Mouse (Mus musculus): Measurements from ENCODE around the gene Clip3. TPM values are rescaled to one million over a fixed set of nuclear protein-coding genes. Genes with fewer than 3 reads are reported as not detected.

The Clip3 gene
- polyA plus RNA-seq (2014; fragmentation: Nextera tagmentation; extraction: Ambion mirVana): 100 and 102 TPM in 2 replicates

DNA sequence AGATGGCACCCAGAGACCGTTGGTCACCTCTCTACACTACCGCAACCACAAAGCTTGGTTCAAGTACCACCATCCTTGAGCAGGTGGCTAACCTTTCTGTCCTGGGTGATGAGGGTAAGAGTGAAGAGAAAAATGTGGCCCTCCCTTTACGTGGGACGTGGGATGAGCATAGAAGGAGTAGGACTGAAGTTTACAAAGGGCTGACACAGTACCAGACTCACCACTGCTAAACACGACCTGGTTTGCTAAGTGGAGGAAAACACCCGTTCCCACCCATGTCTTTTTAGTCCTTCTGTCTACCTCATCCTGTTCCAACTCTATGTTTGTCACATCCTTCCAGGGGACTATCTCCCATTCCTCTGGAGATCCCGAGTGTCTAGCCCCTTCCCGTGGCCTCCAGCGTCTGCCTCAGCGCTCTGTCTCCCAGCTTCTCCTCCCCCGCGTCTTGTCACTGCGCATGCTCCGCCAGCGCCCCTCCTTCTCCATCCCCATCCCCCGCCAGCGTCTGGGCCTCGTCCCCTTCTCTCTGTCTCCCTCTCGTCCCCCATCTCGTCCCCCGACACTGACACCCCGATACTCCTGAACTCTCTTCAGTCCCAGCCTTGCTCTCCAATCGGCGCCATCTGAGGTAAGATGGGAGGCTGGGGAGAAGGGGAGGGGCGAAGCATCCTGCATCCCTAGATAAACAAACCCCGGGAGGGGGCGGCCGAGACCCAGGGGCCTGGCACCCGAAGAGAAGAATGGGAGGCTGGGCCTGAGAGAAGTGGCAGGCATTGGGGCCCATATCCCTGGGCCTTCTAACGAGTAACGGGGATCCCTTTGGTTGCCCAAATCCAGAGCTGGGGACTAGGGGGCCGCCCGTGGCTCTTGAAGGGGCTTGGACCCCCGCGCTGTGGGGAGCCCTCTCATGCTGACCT is at the start of gene Clip3:
Clip3 (plus strand) TSS at position 514 of the 917 bp plus-strand sequence.
- no peaks in the 10 kb centered on the region for H3K9me3 ChIP-seq (ENCODE audit: control insufficient read depth, low read length)
- ATAC-seq (ENCODE audit: insufficient read depth, low FRiP score, low TSS enrichment) (peak; percentile 76), DNase-seq (ENCODE audit: low spot score) (peak; percentile 87)
- H3K27me3 ChIP-seq (ENCODE audit: control insufficient read depth, insufficient read depth, low read length): no peaks in the 10 kb centered on the region
- peaks cover 2% of the 10 kb centered on the region; the same call in 1 of the 2 replicates for H3K36me3 ChIP-seq (ENCODE audit: control insufficient read depth, insufficient read depth, low read length)
- WGBS: 8% methylated on average over 34 of the region's 35 CpGs
- H3K4me2 ChIP-seq (ENCODE audit: low read depth): peak within 1 kb of the TSS; percentile 74
- H3K4me3 ChIP-seq (ENCODE audit: low read depth, low read length): peak within 1 kb of the TSS; percentile 49
- H3K9ac ChIP-seq (ENCODE audit: low read length): peak within 1 kb of the TSS; percentile 86
- 0 out of 2 replicates have a peak within 1 kb of the TSS, but pooled peaks have one; percentile 2 for H3K27ac ChIP-seq (ENCODE audit: low read depth, low read length)
- H3K4me1 ChIP-seq (ENCODE audit: control insufficient read depth, insufficient read depth, low read length): peaks cover 6% of the 10 kb centered on the region; the same call in 1 of the 2 replicates

DNA sequence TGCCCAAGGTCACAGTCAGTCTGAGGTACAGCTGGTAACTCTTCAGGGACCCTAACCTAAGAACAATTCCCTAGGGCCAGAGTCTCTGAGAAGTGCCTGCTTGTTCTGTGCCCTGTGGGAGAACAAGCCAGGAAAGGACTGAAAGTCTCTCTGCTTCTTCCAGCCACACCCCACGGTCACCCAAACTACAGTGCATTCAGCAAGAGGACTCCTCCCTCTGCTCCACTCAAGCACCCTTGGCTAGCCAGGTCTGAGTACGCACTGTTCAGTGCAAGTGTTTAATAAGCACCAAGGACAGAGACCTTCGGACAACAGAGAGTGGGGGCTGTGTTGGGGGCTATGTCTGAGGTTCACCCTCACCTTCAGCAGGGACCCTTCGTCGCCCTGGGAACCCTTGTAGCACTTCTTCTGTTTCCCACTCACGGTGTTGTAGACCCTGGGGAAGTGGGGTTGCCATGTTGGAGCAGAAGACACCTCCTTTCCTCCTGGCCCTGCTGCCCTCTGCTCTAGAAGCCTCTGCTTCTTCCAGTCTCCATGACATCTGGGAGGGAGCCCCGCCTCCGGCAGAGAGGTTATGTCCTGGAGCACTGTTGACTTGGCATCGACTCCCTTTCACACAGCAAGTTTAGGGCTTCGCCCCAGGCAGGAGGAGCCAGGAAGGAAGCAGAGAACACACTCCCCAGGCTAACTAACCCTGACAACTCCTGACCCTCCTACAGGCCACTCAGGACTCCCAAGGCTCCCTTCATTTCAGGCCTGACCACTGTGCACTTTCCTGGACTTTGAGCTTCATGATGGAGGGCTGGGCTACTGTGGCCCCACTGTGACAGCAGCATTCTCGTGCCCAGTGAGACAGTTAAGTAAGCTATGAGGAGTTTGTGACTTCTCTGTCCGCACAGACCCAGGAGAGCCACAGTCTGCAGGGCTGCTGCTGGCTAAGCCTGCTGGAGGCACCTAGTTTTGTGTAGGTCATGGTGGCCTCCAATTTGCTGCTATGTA is 39.3 kb upstream of the Clip3 start:
- ATAC-seq (ENCODE audit: insufficient read depth, low FRiP score, low TSS enrichment) (no peak), DNase-seq (ENCODE audit: low spot score) (no peak)
- no peaks in the 10 kb centered on the region for H3K9me3 ChIP-seq (ENCODE audit: control insufficient read depth, low read length)
- no peak overlapping the region for H3K27ac ChIP-seq (ENCODE audit: low read depth, low read length)
- H3K4me1 ChIP-seq (ENCODE audit: control insufficient read depth, insufficient read depth, low read length): no peaks in the 10 kb centered on the region
- no peak overlapping the region for H3K4me3 ChIP-seq (ENCODE audit: low read depth, low read length)
- H3K27me3 ChIP-seq (ENCODE audit: control insufficient read depth, insufficient read depth, low read length): no peaks in the 10 kb centered on the region
- no peaks in the 10 kb centered on the region; the same call in 1 of the 2 replicates for H3K36me3 ChIP-seq (ENCODE audit: control insufficient read depth, insufficient read depth, low read length)
- H3K9ac ChIP-seq (ENCODE audit: low read length): no peak overlapping the region
- 83% methylated on average over 12 of the region's 12 CpGs for WGBS
- no peak overlapping the region for H3K4me2 ChIP-seq (ENCODE audit: low read depth)

DNA sequence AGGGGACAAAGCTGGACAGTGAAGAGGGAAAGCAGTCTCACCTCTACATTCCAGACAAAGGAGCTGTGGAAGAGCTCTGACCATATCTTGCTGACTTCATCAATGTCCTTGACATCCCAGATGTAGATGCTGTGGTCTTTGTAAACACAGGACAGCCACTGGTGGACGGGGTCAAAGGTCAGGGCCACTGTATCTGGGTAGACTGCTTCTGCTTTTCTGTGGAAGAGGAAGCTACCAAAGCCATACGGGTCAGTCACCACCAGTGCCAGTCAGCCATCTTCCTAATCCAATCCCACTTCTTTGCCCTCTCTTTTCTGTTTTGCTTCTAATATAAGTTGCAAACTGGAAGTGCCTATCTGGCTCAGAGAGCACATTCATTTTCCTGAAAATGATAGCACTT is 26.5 kb upstream of the Clip3 start:
- ATAC-seq (ENCODE audit: insufficient read depth, low FRiP score, low TSS enrichment) (no peak), DNase-seq (ENCODE audit: low spot score) (no peak)
- Histone ChIP-seq H3K36me3 (ENCODE audit: control insufficient read depth, insufficient read depth, low read length) (peaks cover 5% of the 10 kb centered on the region), H3K27ac (ENCODE audit: low read depth, low read length) (no peak overlapping the region), H3K9ac (ENCODE audit: low read length) (no peak overlapping the region), H3K4me3 (ENCODE audit: low read depth, low read length) (no peak overlapping the region), H3K27me3 (ENCODE audit: control insufficient read depth, insufficient read depth, low read length) (no peaks in the 10 kb centered on the region), H3K4me2 (ENCODE audit: low read depth) (no peak overlapping the region), H3K9me3 (ENCODE audit: control insufficient read depth, low read length) (no peaks in the 10 kb centered on the region), H3K4me1 (ENCODE audit: control insufficient read depth, insufficient read depth, low read length) (no peaks in the 10 kb centered on the region)
- 90% methylated on average over 2 of the region's 2 CpGs for WGBS

DNA sequence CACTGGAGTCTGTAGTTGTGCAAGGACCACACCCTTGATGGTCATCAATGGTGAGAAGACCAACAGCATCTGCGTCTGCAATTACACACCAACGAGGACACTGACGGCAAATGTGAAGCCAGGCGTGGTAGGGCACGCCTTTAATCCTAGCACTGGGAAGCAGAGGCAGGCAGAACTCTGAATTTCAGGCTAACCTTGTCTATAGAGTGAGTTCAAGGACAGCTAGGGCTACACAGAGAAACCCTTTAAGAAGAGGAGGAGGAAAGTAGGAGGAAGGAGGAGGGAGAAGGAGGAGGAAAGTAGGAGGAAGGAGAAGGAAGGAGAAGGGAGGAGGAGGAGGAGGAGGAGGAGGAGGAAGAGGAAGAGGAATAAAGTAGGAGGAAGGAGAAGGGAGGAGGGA is 26.0 kb upstream of the Clip3 start:
- H3K27me3 ChIP-seq (ENCODE audit: control insufficient read depth, insufficient read depth, low read length): no peaks in the 10 kb centered on the region
- H3K4me2 ChIP-seq (ENCODE audit: low read depth): no peak overlapping the region
- H3K4me3 ChIP-seq (ENCODE audit: low read depth, low read length): no peak overlapping the region
- DNase-seq (ENCODE audit: low spot score) (no peak), ATAC-seq (ENCODE audit: insufficient read depth, low FRiP score, low TSS enrichment) (no peak)
- no peak overlapping the region for H3K9ac ChIP-seq (ENCODE audit: low read length)
- no peak overlapping the region for H3K27ac ChIP-seq (ENCODE audit: low read depth, low read length)
- H3K9me3 ChIP-seq (ENCODE audit: control insufficient read depth, low read length): no peaks in the 10 kb centered on the region
- peaks cover 5% of the 10 kb centered on the region for H3K36me3 ChIP-seq (ENCODE audit: control insufficient read depth, insufficient read depth, low read length)
- WGBS: 96% methylated on average over 5 of the region's 5 CpGs
- H3K4me1 ChIP-seq (ENCODE audit: control insufficient read depth, insufficient read depth, low read length): no peaks in the 10 kb centered on the region

DNA sequence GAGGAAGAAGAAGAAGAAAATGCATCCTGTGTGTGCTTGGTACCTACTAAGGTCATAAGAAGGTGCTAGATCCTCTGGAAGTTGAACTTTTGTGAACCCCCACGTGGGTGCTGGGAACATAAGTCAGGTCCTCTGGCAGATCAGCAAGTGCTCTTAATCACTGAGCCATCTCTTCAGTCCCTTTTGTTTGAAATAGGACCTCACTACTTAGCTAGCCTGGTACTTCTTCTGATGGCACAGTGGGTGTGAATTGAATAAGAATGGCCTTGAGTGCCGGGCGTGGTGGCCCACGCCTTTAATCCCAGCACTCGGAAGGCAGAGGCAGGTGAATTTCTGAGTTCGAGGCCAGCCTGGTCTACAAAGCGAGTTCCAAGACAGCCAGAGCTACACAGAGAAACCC is 25.6 kb upstream of the Clip3 start:
- Histone ChIP-seq H3K4me2 (ENCODE audit: low read depth) (no peak overlapping the region), H3K27me3 (ENCODE audit: control insufficient read depth, insufficient read depth, low read length) (no peaks in the 10 kb centered on the region), H3K4me1 (ENCODE audit: control insufficient read depth, insufficient read depth, low read length) (no peaks in the 10 kb centered on the region), H3K9me3 (ENCODE audit: control insufficient read depth, low read length) (no peaks in the 10 kb centered on the region), H3K36me3 (ENCODE audit: control insufficient read depth, insufficient read depth, low read length) (peaks cover 5% of the 10 kb centered on the region), H3K9ac (ENCODE audit: low read length) (no peak overlapping the region), H3K4me3 (ENCODE audit: low read depth, low read length) (no peak overlapping the region), H3K27ac (ENCODE audit: low read depth, low read length) (no peak overlapping the region)
- 84% methylated on average over 7 of the region's 7 CpGs for WGBS
- DNase-seq (ENCODE audit: low spot score): no peak
- no peak for ATAC-seq (ENCODE audit: insufficient read depth, low FRiP score, low TSS enrichment)

DNA sequence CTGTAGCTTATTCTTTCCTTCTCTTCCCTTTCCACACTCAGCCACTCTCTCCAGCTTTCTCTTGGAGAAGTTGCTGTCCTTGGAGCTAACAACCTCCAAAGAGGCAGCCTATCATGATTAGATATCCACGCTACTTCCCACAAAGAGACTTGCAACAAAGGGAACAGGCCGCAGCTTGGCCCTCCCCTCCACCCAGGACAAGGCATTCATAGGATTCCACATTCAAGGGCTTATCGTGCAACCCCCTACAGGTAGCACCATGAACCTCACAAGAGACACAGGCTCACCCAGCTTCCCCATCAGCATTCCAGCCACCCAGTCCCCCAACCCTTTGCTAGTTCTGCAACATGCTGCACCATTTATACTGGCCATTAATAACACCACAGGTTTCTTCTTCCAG is 24.7 kb upstream of the Clip3 start:
- 91% methylated on average over 3 of the region's 3 CpGs for WGBS
- H3K4me3 ChIP-seq (ENCODE audit: low read depth, low read length): no peak overlapping the region
- no peak overlapping the region for H3K9ac ChIP-seq (ENCODE audit: low read length)
- no peak overlapping the region for H3K4me2 ChIP-seq (ENCODE audit: low read depth)
- no peaks in the 10 kb centered on the region for H3K27me3 ChIP-seq (ENCODE audit: control insufficient read depth, insufficient read depth, low read length)
- H3K9me3 ChIP-seq (ENCODE audit: control insufficient read depth, low read length): no peaks in the 10 kb centered on the region
- ATAC-seq (ENCODE audit: insufficient read depth, low FRiP score, low TSS enrichment) (no peak), DNase-seq (ENCODE audit: low spot score) (no peak)
- no peak overlapping the region for H3K27ac ChIP-seq (ENCODE audit: low read depth, low read length)
- H3K36me3 ChIP-seq (ENCODE audit: control insufficient read depth, insufficient read depth, low read length): peaks cover 2% of the 10 kb centered on the region
- no peaks in the 10 kb centered on the region for H3K4me1 ChIP-seq (ENCODE audit: control insufficient read depth, insufficient read depth, low read length)

DNA sequence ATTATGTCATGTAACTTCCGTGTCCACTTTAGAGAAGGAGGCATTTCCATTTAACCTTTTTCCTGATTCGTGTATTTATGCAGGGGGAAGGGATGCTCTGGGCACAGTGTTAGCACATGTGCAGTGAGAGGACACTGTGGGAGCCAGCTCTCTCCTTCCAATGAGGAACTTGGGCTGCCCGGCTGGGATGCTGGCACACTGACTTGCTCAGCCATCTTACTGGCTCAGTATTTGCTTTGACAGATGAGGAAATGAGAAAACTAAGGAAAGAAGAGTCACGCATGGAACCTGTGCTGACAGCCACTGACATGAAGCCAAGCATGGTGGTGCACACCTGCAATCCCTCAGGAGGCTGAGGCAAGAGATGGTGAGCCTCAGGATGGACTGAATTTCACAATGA is 21.9 kb upstream of the Clip3 start:
- Histone ChIP-seq H3K4me3 (ENCODE audit: low read depth, low read length) (no peak overlapping the region), H3K9me3 (ENCODE audit: control insufficient read depth, low read length) (no peaks in the 10 kb centered on the region), H3K4me2 (ENCODE audit: low read depth) (no peak overlapping the region), H3K27ac (ENCODE audit: low read depth, low read length) (no peak overlapping the region), H3K36me3 (ENCODE audit: control insufficient read depth, insufficient read depth, low read length) (peaks cover 2% of the 10 kb centered on the region; the same call in 1 of the 2 replicates), H3K4me1 (ENCODE audit: control insufficient read depth, insufficient read depth, low read length) (no peaks in the 10 kb centered on the region), H3K9ac (ENCODE audit: low read length) (no peak overlapping the region), H3K27me3 (ENCODE audit: control insufficient read depth, insufficient read depth, low read length) (no peaks in the 10 kb centered on the region)
- 92% methylated on average over 4 of the region's 4 CpGs for WGBS
- ATAC-seq (ENCODE audit: insufficient read depth, low FRiP score, low TSS enrichment) (no peak), DNase-seq (ENCODE audit: low spot score) (no peak)

DNA sequence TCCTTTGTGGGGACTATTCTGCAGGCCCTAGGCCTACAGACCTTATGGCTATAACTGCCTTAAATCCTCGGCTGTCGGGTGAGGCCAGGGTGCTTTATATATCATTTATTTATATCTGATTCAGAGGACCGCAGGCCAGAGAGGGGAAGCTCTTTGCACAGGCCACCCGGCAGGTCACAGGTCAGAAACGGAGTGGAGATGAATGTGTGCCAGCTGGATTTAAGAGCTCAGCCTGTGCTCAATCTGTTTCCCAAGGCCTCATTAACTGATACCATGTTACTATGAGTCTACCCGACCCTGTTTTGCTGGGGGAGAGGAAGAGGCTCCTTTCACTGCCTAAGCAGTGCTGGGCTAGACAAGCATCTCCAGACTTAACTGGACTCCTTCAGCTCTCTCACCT is 17.1 kb upstream of the Clip3 start:
- Histone ChIP-seq H3K4me2 (ENCODE audit: low read depth) (no peak overlapping the region), H3K9ac (ENCODE audit: low read length) (no peak overlapping the region), H3K27me3 (ENCODE audit: control insufficient read depth, insufficient read depth, low read length) (no peaks in the 10 kb centered on the region), H3K4me1 (ENCODE audit: control insufficient read depth, insufficient read depth, low read length) (peaks cover 3% of the 10 kb centered on the region; the same call in 1 of the 2 replicates), H3K9me3 (ENCODE audit: control insufficient read depth, low read length) (no peaks in the 10 kb centered on the region), H3K4me3 (ENCODE audit: low read depth, low read length) (no peak overlapping the region), H3K36me3 (ENCODE audit: control insufficient read depth, insufficient read depth, low read length) (no peaks in the 10 kb centered on the region; the same call in 1 of the 2 replicates), H3K27ac (ENCODE audit: low read depth, low read length) (no peak overlapping the region)
- WGBS: 81% methylated on average over 6 of the region's 6 CpGs
- DNase-seq (ENCODE audit: low spot score) (no peak), ATAC-seq (ENCODE audit: insufficient read depth, low FRiP score, low TSS enrichment) (no peak)

All from neural tube, embryonic 11.5 days (tissue).